Mouse (Mus musculus) myocyte (in vitro differentiated cells): ENCODE results near the gene Cop1. TPM values are rescaled to one million over a fixed set of nuclear protein-coding genes. Genes with fewer than 3 reads are reported as not detected.

Source experiments
- H3K27me3 ChIP-seq: one replicate; pipeline ENCODE4 v1.6.1; 2011; ENCODE audit not compliant: control insufficient read depth, insufficient read depth, insufficient read length
- H3K36me3 ChIP-seq: one replicate; pipeline ENCODE4 v1.6.1; 2011; ENCODE audit not compliant: control insufficient read depth, insufficient read depth
- H3K4me2 ChIP-seq: one replicate; pipeline ENCODE4 v1.6.1; 2011; ENCODE audit warnings: low read depth, control low read depth
- H3K4me3 ChIP-seq: one replicate; pipeline ENCODE4 v1.5.1; 2011; ENCODE audit warnings: mild to moderate bottlenecking, control low read depth, moderate library complexity
- H3K79me2 ChIP-seq: one replicate; pipeline ENCODE4 v1.6.1; 2011; ENCODE audit not compliant: control insufficient read depth, insufficient read depth
- H3ac ChIP-seq: one replicate; pipeline ENCODE4 v1.6.1; 2011; ENCODE audit not compliant: control insufficient read depth, insufficient read length
- CEBPB ChIP-seq: IDR thresholded peaks from 2 replicates; pipeline ENCODE4 v1.6.1; 2011; ENCODE audit warnings: mild to moderate bottlenecking, moderate library complexity; ENCODE audit not compliant: poor library complexity, insufficient read depth, severe bottlenecking
- E2F4 ChIP-seq: IDR thresholded peaks from one replicate; pipeline ENCODE4 v1.6.1; 2011; ENCODE audit warnings: mild to moderate bottlenecking, control low read depth, moderate library complexity; ENCODE audit not compliant: insufficient read depth
- MAX ChIP-seq: IDR thresholded peaks from one replicate; pipeline ENCODE4 v1.6.1; 2011; ENCODE audit warnings: low read depth, mild to moderate bottlenecking, control low read depth
- MYOD1 ChIP-seq, 3 experiments: IDR thresholded peaks; one replicate each; pipeline ENCODE4 v1.6.1; 2011; ENCODE audit warnings: control low read depth in 2 of 3, low read depth in 2 of 3, mild to moderate bottlenecking in 2 of 3, moderate library complexity in 1 of 3; ENCODE audit not compliant: insufficient read length in 2 of 3, control insufficient read depth in 1 of 3
- MYOG ChIP-seq, 3 experiments: IDR thresholded peaks; one replicate each; pipeline ENCODE4 v1.6.1; 2011; ENCODE audit warnings: control low read depth in 2 of 3, low read depth in 2 of 3, mild to moderate bottlenecking in 2 of 3; ENCODE audit not compliant: insufficient read length in 2 of 3, control insufficient read depth in 1 of 3, insufficient read depth in 1 of 3
- POLR2A ChIP-seq: IDR thresholded peaks from one replicate; pipeline ENCODE4 v1.6.1; 2011; ENCODE audit warnings: low read depth, mild to moderate bottlenecking, control low read depth, moderate library complexity; ENCODE audit not compliant: insufficient read length
- POLR2AphosphoS2 ChIP-seq: IDR thresholded peaks from one replicate; pipeline ENCODE4 v1.6.1; 2011; ENCODE audit warnings: low read depth, control low read depth; ENCODE audit not compliant: insufficient read length
- REST ChIP-seq: IDR thresholded peaks from one replicate; pipeline ENCODE4 v1.6.1; 2011; ENCODE audit warnings: mild to moderate bottlenecking, control low read depth, moderate library complexity; ENCODE audit not compliant: insufficient read depth, insufficient read length
- SRF ChIP-seq: IDR thresholded peaks from one replicate; pipeline ENCODE4 v1.6.1; 2011; ENCODE audit warnings: low read depth; ENCODE audit not compliant: control insufficient read depth, insufficient read length
- TCF12 ChIP-seq: IDR thresholded peaks from one replicate; pipeline ENCODE4 v1.6.1; 2011; ENCODE audit warnings: mild to moderate bottlenecking, control low read depth; ENCODE audit not compliant: poor library complexity, insufficient read depth, severe bottlenecking
- TCF3 ChIP-seq: IDR thresholded peaks from one replicate; pipeline ENCODE4 v1.6.1; 2011; ENCODE audit warnings: low read depth, control low read depth; ENCODE audit not compliant: insufficient read length
- USF1 ChIP-seq: IDR thresholded peaks from one replicate; pipeline ENCODE4 v1.6.1; 2011; ENCODE audit warnings: low read depth, mild to moderate bottlenecking, control low read depth, moderate library complexity
- polyA plus RNA-seq: library from polyadenylated mRNA; unstranded; fragments of >200 nt; fragmentation: generic; extraction: Trizol; gene quantifications from one replicate; pipeline ENCODE4 v1.2.1, GENCODE M21; 2012; ENCODE audit warnings: missing spikeins

The Cop1 gene
- polyA plus RNA-seq, 1 experiment: 63.6 TPM

GRCm38 (mm10) chr1:159281861-159282260 is 49.7 kb downstream of the Cop1 start:
- Histone ChIP-seq H3K4me3 (no peak overlapping the region), H3K79me2 (no peaks in the 10 kb centered on the region), H3K4me2 (no peak overlapping the region), H3K27me3 (no peaks in the 10 kb centered on the region), H3ac (no peak overlapping the region), H3K36me3 (peaks cover 33% of the 10 kb centered on the region)
- TF ChIP-seq MYOG (IDR thresholded peaks at IDR 0.05; ENCODE audit: control insufficient read depth in 1 of 3, insufficient read depth in 1 of 3, insufficient read length in 2 of 3, low read depth in 2 of 3) (no peak), CEBPB (no peak), TCF3 (no peak), MAX (no peak), TCF12 (no peak), MYOD1 (IDR thresholded peaks at IDR 0.05; ENCODE audit: control insufficient read depth in 1 of 3, insufficient read length in 2 of 3, low read depth in 2 of 3) (no peak), SRF (no peak), E2F4 (no peak), USF1 (no peak), POLR2A (no peak), POLR2AphosphoS2 (no peak), REST (no peak)

GRCm38 (mm10) chr1:159286833-159287232 is 54.7 kb downstream of the Cop1 start:
- Histone ChIP-seq H3K4me2 (no peak overlapping the region), H3K4me3 (no peak overlapping the region), H3ac (no peak overlapping the region), H3K27me3 (no peaks in the 10 kb centered on the region), H3K36me3 (peaks cover 31% of the 10 kb centered on the region), H3K79me2 (no peaks in the 10 kb centered on the region)
- TF ChIP-seq POLR2AphosphoS2 (no peak), MAX (no peak), MYOG (IDR thresholded peaks at IDR 0.05; ENCODE audit: control insufficient read depth in 1 of 3, insufficient read depth in 1 of 3, insufficient read length in 2 of 3, low read depth in 2 of 3) (no peak), CEBPB (no peak), MYOD1 (IDR thresholded peaks at IDR 0.05; ENCODE audit: control insufficient read depth in 1 of 3, insufficient read length in 2 of 3, low read depth in 2 of 3) (no peak), SRF (no peak), E2F4 (no peak), POLR2A (no peak), TCF12 (no peak), TCF3 (no peak)

GRCm38 (mm10) chr1:159290219-159290618 is 58.1 kb downstream of the Cop1 start:
- TF ChIP-seq CEBPB: no peak
- no peak for TF ChIP-seq POLR2A
- TF ChIP-seq USF1: no peak
- TF ChIP-seq SRF: no peak
- no peak for TF ChIP-seq MAX
- TF ChIP-seq MYOG (IDR thresholded peaks at IDR 0.05; ENCODE audit: control insufficient read depth in 1 of 3, insufficient read depth in 1 of 3, insufficient read length in 2 of 3, low read depth in 2 of 3): no peak
- TF ChIP-seq MYOD1 (IDR thresholded peaks at IDR 0.05; ENCODE audit: control insufficient read depth in 1 of 3, insufficient read length in 2 of 3, low read depth in 2 of 3): no peak
- TF ChIP-seq TCF3: no peak
- no peak for TF ChIP-seq REST
- H3K4me3 ChIP-seq: no peak overlapping the region
- H3ac ChIP-seq: no peak overlapping the region

GRCm38 (mm10) chr1:159290859-159291258 is 58.7 kb downstream of the Cop1 start:
- peaks cover 24% of the 10 kb centered on the region for H3K36me3 ChIP-seq

More at GRCm38 (mm10) chr1:159290219-159290618, 58.1 kb downstream of the Cop1 start:
- peaks cover 27% of the 10 kb centered on the region for H3K36me3 ChIP-seq
- no peaks in the 10 kb centered on the region for H3K79me2 ChIP-seq
- H3K27me3 ChIP-seq: no peaks in the 10 kb centered on the region
- no peak overlapping the region for H3K4me2 ChIP-seq

DNA sequence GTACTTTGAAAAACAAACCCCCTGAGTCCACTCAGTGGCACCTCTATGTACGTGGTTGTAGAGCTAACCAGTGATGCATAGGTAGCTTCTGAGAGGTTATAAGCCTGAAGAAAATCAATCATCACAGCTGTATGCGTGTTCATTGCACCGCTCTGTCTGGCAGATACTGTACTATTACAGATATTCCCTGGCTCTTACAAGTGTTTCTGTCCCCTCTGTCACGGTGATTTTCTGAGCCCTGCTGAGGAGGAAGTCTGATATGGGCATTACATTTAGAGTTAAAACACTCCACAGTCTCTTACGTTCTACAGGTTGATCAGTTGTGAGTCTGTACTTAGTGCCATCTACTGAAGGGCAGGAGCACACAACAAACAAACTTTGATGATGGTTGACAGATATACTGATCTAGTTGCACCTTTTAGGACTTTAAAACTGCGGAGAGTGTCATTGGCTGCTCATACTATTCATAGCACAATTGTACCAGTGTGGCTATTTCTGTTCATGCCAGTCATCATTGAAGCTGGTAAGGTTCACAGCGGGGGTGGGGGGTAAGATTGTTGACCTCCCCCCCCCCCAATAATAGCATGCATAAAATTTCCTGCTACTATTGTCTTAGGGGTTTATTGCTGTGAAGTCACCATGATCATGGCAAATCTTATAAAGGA is 69.4 kb downstream of the Cop1 start:
- no peaks in the 10 kb centered on the region for H3K79me2 ChIP-seq
- no peak for TF ChIP-seq POLR2A
- TF ChIP-seq MAX: no peak
- no peak for TF ChIP-seq E2F4
- no peak for TF ChIP-seq CEBPB
- no peak for TF ChIP-seq MYOG (IDR thresholded peaks at IDR 0.05; ENCODE audit: control insufficient read depth in 1 of 3, insufficient read depth in 1 of 3, insufficient read length in 2 of 3, low read depth in 2 of 3)
- no peak for TF ChIP-seq TCF3
- TF ChIP-seq MYOD1 (IDR thresholded peaks at IDR 0.05; ENCODE audit: control insufficient read depth in 1 of 3, insufficient read length in 2 of 3, low read depth in 2 of 3): no peak
- TF ChIP-seq SRF: no peak
- TF ChIP-seq USF1: no peak
- no peak for TF ChIP-seq TCF12
- no peak overlapping the region for H3K4me2 ChIP-seq

More at GRCm38 (mm10) chr1:159290859-159291258, 58.7 kb downstream of the Cop1 start:
- Histone ChIP-seq H3K4me2 (no peak overlapping the region), H3K4me3 (no peak overlapping the region), H3ac (no peak overlapping the region), H3K79me2 (no peaks in the 10 kb centered on the region), H3K27me3 (no peaks in the 10 kb centered on the region)
- no peak for TF ChIP-seq REST
- TF ChIP-seq MYOG (IDR thresholded peaks at IDR 0.05; ENCODE audit: control insufficient read depth in 1 of 3, insufficient read depth in 1 of 3, insufficient read length in 2 of 3, low read depth in 2 of 3): no peak
- TF ChIP-seq MAX: no peak
- no peak for TF ChIP-seq TCF12
- TF ChIP-seq E2F4: no peak
- no peak for TF ChIP-seq CEBPB

More for the DNA sequence above, 69.4 kb downstream of the Cop1 start:
- Histone ChIP-seq H3ac (no peak overlapping the region), H3K36me3 (no peaks in the 10 kb centered on the region), H3K27me3 (no peaks in the 10 kb centered on the region), H3K4me3 (no peak overlapping the region)
